In genomic region chr4:155669598-155670075, GRCm38 (mm10) we compare ENCODE assay signal across 8 mouse cellular contexts. TPM values are rescaled to one million over a fixed set of nuclear protein-coding genes. Genes with fewer than 3 reads are reported as not detected.
DNase-seq lines count a peak whose midpoint lies in the region; ATAC-seq and TF ChIP-seq lines count a peak whose summit lies in the region.

No protein-coding gene starts in this region.

- H3K79me2 ChIP-seq in heart, adult 2 months (replicated peaks; ENCODE audit: control insufficient read depth, insufficient read depth, low read length), result 0 out of 2 replicates have a peak, but pooled peaks cover 2% of the 10 kb centered on the region
- no peaks in the 10 kb centered on the region for H3K79me2 ChIP-seq in C2C12 (ENCODE audit: control insufficient read depth, insufficient read depth)

- DNase-seq in heart, adult 2 months, result no peak
- DNase-seq in heart, adult 18-20 months, result no peak
- no peak for DNase-seq in liver, embryonic 14.5 days (ENCODE audit: low read depth in 3 of 3, low spot score in 3 of 3)
- no peak for DNase-seq in layer of hippocampus, postnatal 10 days (ENCODE audit: low spot score in 2 of 2)
- DNase-seq in left cerebral cortex, postnatal 14 days (ENCODE audit: low spot score in 2 of 2), result no peak
- DNase-seq in retina, postnatal 1 day, result no peak

- ATAC-seq in forebrain, embryonic 12.5 days (ENCODE audit: low FRiP score), result peak; percentile 59
- peak; percentile 0; the same call in 1 of the 2 replicates for ATAC-seq in liver, embryonic 14.5 days (ENCODE audit: insufficient read depth)

- no peak for TF ChIP-seq CTCF in heart, adult 2 months (IDR thresholded peaks at IDR 0.05)
- TF ChIP-seq CTCF in C2C12 (IDR thresholded peaks at IDR 0.05; ENCODE audit: control insufficient read depth, insufficient read depth, insufficient read length), result no peak
- TF ChIP-seq CTCF in liver, embryonic 14.5 days (IDR thresholded peaks at IDR 0.05; ENCODE audit: low read depth), result no peak

- peaks cover 4% of the 10 kb centered on the region for H3K4me1 ChIP-seq in heart, adult 2 months (ENCODE audit: control insufficient read depth, insufficient read depth, low read length)
- peaks cover 10% of the 10 kb centered on the region for H3K4me1 ChIP-seq in forebrain, embryonic 12.5 days
- H3K4me1 ChIP-seq in liver, embryonic 14.5 days (replicated peaks; ENCODE audit: control insufficient read depth in 2 of 2, insufficient read depth in 2 of 2, low read length in 1 of 2), result peaks cover 3 to 9% of the 10 kb centered on the region in 2 experiments; a peak in 2 of 4 replicates

- H3K9ac ChIP-seq in heart, adult 2 months (ENCODE audit: low read depth, low read length), result peak overlapping the region; percentile 17; the same call in 1 of the 2 replicates
- H3K9ac ChIP-seq in forebrain, embryonic 12.5 days, result peak overlapping the region; percentile 86; the same call in 1 of the 2 replicates
- no peak overlapping the region for H3K9ac ChIP-seq in liver, embryonic 14.5 days (replicated peaks)

- no peaks in the 10 kb centered on the region for H3K79me3 ChIP-seq in C2C12 (ENCODE audit: low read depth)

- H3ac ChIP-seq in C2C12 (ENCODE audit: control insufficient read depth, insufficient read length, low read depth), result no peak overlapping the region

- intact Hi-C loops in heart, adult 2 months (cut with DNase I), result loop anchor here (5.0 kb wide), 1 partner anchor 33 kb away; the partner anchor contains the start of gene Ssu72
- intact Hi-C loops in left cerebral cortex, postnatal 14 days (cut with DNase I), result loop anchor here (5.0 kb wide), 2 partner anchors 38 to 42 kb away; no protein-coding TSS in a partner anchor

- under 1% methylated on average over 8 of the region's 8 CpGs for WGBS in heart, adult 2 months
- WGBS in forebrain, embryonic 12.5 days, result 1% methylated on average over 8 of the region's 8 CpGs
- WGBS in liver, embryonic 14.5 days (ENCODE audit: insufficient replicate concordance), result under 1% methylated on average over 8 of the region's 8 CpGs

- H3K27me3 ChIP-seq in heart, adult 2 months (ENCODE audit: control insufficient read depth, insufficient read depth, low read length), result no peaks in the 10 kb centered on the region
- H3K27me3 ChIP-seq in C2C12 (ENCODE audit: control insufficient read depth, insufficient read depth, insufficient read length), result no peaks in the 10 kb centered on the region
- 0 out of 2 replicates have a peak, but pooled peaks cover 2% of the 10 kb centered on the region for H3K27me3 ChIP-seq in forebrain, embryonic 12.5 days
- H3K27me3 ChIP-seq in liver, embryonic 14.5 days (ENCODE audit: control insufficient read depth, insufficient read depth, low read length), result no peaks in the 10 kb centered on the region

- TF ChIP-seq EP300 in heart, adult 2 months (IDR thresholded peaks at IDR 0.05; ENCODE audit: insufficient read depth, low read depth, low read length), result no peak
- no peak for TF ChIP-seq EP300 in liver, embryonic 14.5 days (IDR thresholded peaks at IDR 0.05; ENCODE audit: low read depth)

- no peaks in the 10 kb centered on the region for H3K36me3 ChIP-seq in heart, adult 2 months (ENCODE audit: control insufficient read depth, insufficient read depth, low read length)
- H3K36me3 ChIP-seq in C2C12 (ENCODE audit: control insufficient read depth, insufficient read depth), result no peaks in the 10 kb centered on the region
- H3K36me3 ChIP-seq in forebrain, embryonic 12.5 days (replicated peaks), result no peaks in the 10 kb centered on the region
- no peaks in the 10 kb centered on the region for H3K36me3 ChIP-seq in liver, embryonic 14.5 days (replicated peaks; ENCODE audit: control insufficient read depth, insufficient read depth, low read depth)

- TF ChIP-seq POLR2A in heart, adult 2 months (IDR thresholded peaks at IDR 0.05; ENCODE audit: insufficient read depth, low read depth, low read length), result no peak

- H3K9me3 ChIP-seq in forebrain, embryonic 12.5 days, result no peaks in the 10 kb centered on the region
- H3K9me3 ChIP-seq in liver, embryonic 14.5 days (ENCODE audit: control insufficient read depth, low read length), result no peaks in the 10 kb centered on the region

- peak overlapping the region; percentile 89 for H3K4me3 ChIP-seq in heart, adult 2 months
- H3K4me3 ChIP-seq in C2C12 (ENCODE audit: insufficient read depth, poor library complexity, severe bottlenecking), result peak overlapping the region; percentile 79
- peak overlapping the region; percentile 87 for H3K4me3 ChIP-seq in forebrain, embryonic 12.5 days (replicated peaks)
- H3K4me3 ChIP-seq in liver, embryonic 14.5 days (ENCODE audit: insufficient read depth in 1 of 2, low read depth in 2 of 2, low read length in 2 of 2), result peak overlapping the region; percentile 87 to 91

- peak overlapping the region; percentile 94 for H3K4me2 ChIP-seq in forebrain, embryonic 12.5 days
- H3K4me2 ChIP-seq in liver, embryonic 14.5 days (ENCODE audit: low read depth), result peak overlapping the region; percentile 87

- peak overlapping the region; percentile 91 for H3K27ac ChIP-seq in heart, adult 2 months
- no peak overlapping the region for H3K27ac ChIP-seq in forebrain, embryonic 12.5 days
- no peak overlapping the region for H3K27ac ChIP-seq in liver, embryonic 14.5 days

TF ChIP-seq in C2C12, 6 proteins besides CTCF, POLR2A, EP300 and RAD21:
- TF ChIP-seq USF1 (IDR thresholded peaks at IDR 0.05; ENCODE audit: low read depth) (no peak), MYOD1 (IDR thresholded peaks at IDR 0.05; ENCODE audit: control insufficient read depth, insufficient read length, low read depth) (no peak), MAX (IDR thresholded peaks at IDR 0.05) (no peak), MYOG (IDR thresholded peaks at IDR 0.05; ENCODE audit: control insufficient read depth, extremely low read depth, insufficient read length) (no peak), CEBPB (IDR thresholded peaks at IDR 0.05; ENCODE audit: low read depth) (no peak), FOSL1 (IDR thresholded peaks at IDR 0.05; ENCODE audit: insufficient read depth, low read length, poor library complexity, severe bottlenecking) (no peak)

RNA-seq across cellular contexts. Expression of gene Mib2, which starts 0.6 kb away (rescaled TPM):
- total RNA-seq in heart, adult 2 months (2021), result 10 to 100 TPM; 24.9 to 25.7 TPM
- polyA plus RNA-seq in heart, adult 2 months (2012; rRNA removed), result 35.8 and 38.2 TPM in 2 replicates
- 10 to 100 TPM; 24.1 to 24.7 TPM for total RNA-seq in heart, adult 18-20 months (2021)
- 16.2 TPM for polyA plus RNA-seq in C2C12 (2012; fragmentation: generic; extraction: Trizol)
- 30.7 and 35.8 TPM in 2 replicates for polyA plus RNA-seq in forebrain, embryonic 12.5 days (2016; fragmentation: Nextera tagmentation; extraction: Ambion mirVana)
- polyA plus RNA-seq in liver, embryonic 14.5 days (2012; rRNA removed), result 4.8 and 4.9 TPM in 2 replicates
- polyA plus RNA-seq in liver, embryonic 14.5 days (2014; fragmentation: Nextera tagmentation; extraction: Ambion mirVana), result 1.8 and 1.9 TPM in 2 replicates
- 10 to 100 TPM; 89.1 to 96.6 TPM for total RNA-seq in layer of hippocampus, postnatal 10 days (2021)
- total RNA-seq in left cerebral cortex, postnatal 14 days (2021), result 100 to 1,000 TPM; 105 TPM

RNA-seq across cellular contexts. Expression of gene Mmp23, which starts 16.5 kb away (rescaled TPM):
- 1 to 10 TPM; 7.3 to 7.5 TPM for total RNA-seq in heart, adult 2 months (2021)
- polyA plus RNA-seq in heart, adult 2 months (2012; rRNA removed), result 20.7 and 27.0 TPM in 2 replicates
- 1 to 10 TPM; 7.0 to 7.2 TPM for total RNA-seq in heart, adult 18-20 months (2021)
- polyA plus RNA-seq in C2C12 (2012; fragmentation: generic; extraction: Trizol), result 4.5 TPM
- polyA plus RNA-seq in forebrain, embryonic 12.5 days (2016; fragmentation: Nextera tagmentation; extraction: Ambion mirVana), result 2.2 and 2.4 TPM in 2 replicates
- polyA plus RNA-seq in liver, embryonic 14.5 days (2012; rRNA removed), result 3.4 and 5.4 TPM in 2 replicates
- 2.8 TPM in 2 replicates for polyA plus RNA-seq in liver, embryonic 14.5 days (2014; fragmentation: Nextera tagmentation; extraction: Ambion mirVana)
- total RNA-seq in layer of hippocampus, postnatal 10 days (2021), result 1 to 10 TPM; 2.7 to 4.1 TPM
- total RNA-seq in left cerebral cortex, postnatal 14 days (2021), result 1 to 10 TPM; 1.2 to 2.4 TPM

RNA-seq across cellular contexts. Expression of gene Gm10563, which starts 24.4 kb away (rescaled TPM):
- total RNA-seq in heart, adult 2 months (2021), result not detected
- polyA plus RNA-seq in heart, adult 2 months (2012; rRNA removed), result not detected in 2 replicates
- total RNA-seq in heart, adult 18-20 months (2021), result not detected
- not detected for polyA plus RNA-seq in C2C12 (2012; fragmentation: generic; extraction: Trizol)
- polyA plus RNA-seq in forebrain, embryonic 12.5 days (2016; fragmentation: Nextera tagmentation; extraction: Ambion mirVana), result not detected in 2 replicates
- polyA plus RNA-seq in liver, embryonic 14.5 days (2012; rRNA removed), result not detected in 2 replicates
- not detected in 2 replicates for polyA plus RNA-seq in liver, embryonic 14.5 days (2014; fragmentation: Nextera tagmentation; extraction: Ambion mirVana)
- total RNA-seq in layer of hippocampus, postnatal 10 days (2021), result not detected
- not detected for total RNA-seq in left cerebral cortex, postnatal 14 days (2021)

RNA-seq across cellular contexts. Expression of gene Fndc10, which starts 24.5 kb away (rescaled TPM):
- total RNA-seq in heart, adult 2 months (2021), result 1 to 10 TPM; 1.2 to 1.5 TPM
- 3.5 and 3.9 TPM in 2 replicates for polyA plus RNA-seq in heart, adult 2 months (2012; rRNA removed)
- total RNA-seq in heart, adult 18-20 months (2021), result 1 to 10 TPM; 1.1 to 1.8 TPM
- polyA plus RNA-seq in C2C12 (2012; fragmentation: generic; extraction: Trizol), result 9.0 TPM
- 2.4 and 5.9 TPM in 2 replicates for polyA plus RNA-seq in forebrain, embryonic 12.5 days (2016; fragmentation: Nextera tagmentation; extraction: Ambion mirVana)
- 0.58 and 0.87 TPM in 2 replicates for polyA plus RNA-seq in liver, embryonic 14.5 days (2012; rRNA removed)
- 0.10 and 0.15 TPM in 2 replicates for polyA plus RNA-seq in liver, embryonic 14.5 days (2014; fragmentation: Nextera tagmentation; extraction: Ambion mirVana)
- 10 to 100 TPM; 21.9 to 22.3 TPM for total RNA-seq in layer of hippocampus, postnatal 10 days (2021)
- total RNA-seq in left cerebral cortex, postnatal 14 days (2021), result 10 to 100 TPM; 22.8 to 26.0 TPM

RNA-seq across cellular contexts. Expression of gene Ssu72, which starts 35.0 kb away (rescaled TPM):
- total RNA-seq in heart, adult 2 months (2021), result 10 to 100 TPM; 43.6 to 51.6 TPM
- 51.7 and 60.9 TPM in 2 replicates for polyA plus RNA-seq in heart, adult 2 months (2012; rRNA removed)
- total RNA-seq in heart, adult 18-20 months (2021), result 10 to 100 TPM; 42.9 to 50.7 TPM
- polyA plus RNA-seq in C2C12 (2012; fragmentation: generic; extraction: Trizol), result 92.4 TPM
- 137 and 139 TPM in 2 replicates for polyA plus RNA-seq in forebrain, embryonic 12.5 days (2016; fragmentation: Nextera tagmentation; extraction: Ambion mirVana)
- polyA plus RNA-seq in liver, embryonic 14.5 days (2012; rRNA removed), result 38.6 and 39.5 TPM in 2 replicates
- polyA plus RNA-seq in liver, embryonic 14.5 days (2014; fragmentation: Nextera tagmentation; extraction: Ambion mirVana), result 53.9 and 56.9 TPM in 2 replicates
- 10 to 100 TPM; 77.2 to 81.7 TPM for total RNA-seq in layer of hippocampus, postnatal 10 days (2021)
- total RNA-seq in left cerebral cortex, postnatal 14 days (2021), result 10 to 100 TPM; 84.2 to 86.8 TPM
